Mouse (Mus musculus) lung, postnatal 36 days (tissue): Measurements from ENCODE around the gene Trio.

Source experiments
- DNase-seq: peaks from one replicate; pipeline ENCODE4 v3.0.0; 2022; ENCODE audit warnings: mixed read lengths

Trio gene

GRCm38 (mm10) chr15:27789325-27789724 is 236.3 kb downstream of the Trio start:
- DNase-seq = no peak

- peak; percentile 60 for DNase-seq
Observed at GRCm38 (mm10) chr15:27788122-27788759, 237.4 kb downstream of the Trio start.

- no peak for DNase-seq
Observed at GRCm38 (mm10) chr15:27787151-27787550, 238.5 kb downstream of the Trio start.

- DNase-seq = no peak
Observed at GRCm38 (mm10) chr15:27786418-27786817, 239.2 kb downstream of the Trio start.

GRCm38 (mm10) chr15:27785280-27786001 is 240.2 kb downstream of the Trio start:
- peak; percentile 80 for DNase-seq

- DNase-seq = peak; percentile 59
Observed at GRCm38 (mm10) chr15:27784126-27784563, 241.5 kb downstream of the Trio start.

DNA sequence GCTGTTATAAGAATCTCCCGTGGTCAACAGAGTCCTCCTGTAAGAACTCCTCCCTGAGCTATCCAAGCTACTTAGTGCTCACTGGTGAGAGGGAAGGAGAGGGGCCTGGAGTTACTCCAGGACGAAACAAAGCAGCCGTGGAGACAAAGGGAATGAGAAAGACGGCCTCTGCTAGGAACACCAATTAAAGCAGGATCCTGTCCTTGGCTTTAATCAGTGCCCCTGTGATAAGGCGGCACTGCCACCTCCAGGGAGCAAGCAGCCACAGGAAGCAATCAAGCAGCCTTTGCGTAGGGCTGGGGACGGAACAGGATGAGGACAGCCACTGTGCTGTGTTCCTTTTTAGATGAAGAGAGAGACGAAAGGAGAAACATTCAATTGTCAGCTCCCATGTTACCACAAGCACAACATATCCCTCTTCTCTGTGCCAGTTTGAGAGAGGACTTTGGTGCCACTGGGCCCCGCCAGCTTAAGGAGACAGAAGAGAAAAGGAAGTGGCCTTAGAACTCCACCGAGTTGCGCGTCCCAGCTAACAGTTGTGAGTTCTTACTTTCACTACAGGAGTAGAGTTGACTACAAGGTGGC is 242.0 kb downstream of the Trio start:
- DNase-seq = peak; percentile 68

DNA sequence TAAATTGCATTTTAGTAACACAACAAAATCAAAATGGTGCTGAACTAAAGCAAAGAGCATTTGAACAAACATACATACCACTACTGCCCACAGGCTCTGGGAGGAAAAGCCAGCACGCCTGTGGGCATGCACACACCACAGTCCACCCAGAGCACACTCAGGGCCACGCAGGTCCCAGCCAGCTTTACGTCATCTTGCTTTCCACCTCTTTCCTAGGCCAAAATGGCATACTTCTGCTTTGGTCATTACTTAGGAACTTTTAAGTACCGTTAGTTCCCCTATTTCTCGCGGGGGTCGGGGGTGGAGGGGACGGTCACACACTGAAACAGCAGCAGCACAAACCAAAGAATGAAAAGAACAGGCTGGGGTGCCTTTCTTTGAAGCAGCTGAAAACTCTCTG is 242.6 kb downstream of the Trio start:
- DNase-seq = peak; percentile 47

DNA sequence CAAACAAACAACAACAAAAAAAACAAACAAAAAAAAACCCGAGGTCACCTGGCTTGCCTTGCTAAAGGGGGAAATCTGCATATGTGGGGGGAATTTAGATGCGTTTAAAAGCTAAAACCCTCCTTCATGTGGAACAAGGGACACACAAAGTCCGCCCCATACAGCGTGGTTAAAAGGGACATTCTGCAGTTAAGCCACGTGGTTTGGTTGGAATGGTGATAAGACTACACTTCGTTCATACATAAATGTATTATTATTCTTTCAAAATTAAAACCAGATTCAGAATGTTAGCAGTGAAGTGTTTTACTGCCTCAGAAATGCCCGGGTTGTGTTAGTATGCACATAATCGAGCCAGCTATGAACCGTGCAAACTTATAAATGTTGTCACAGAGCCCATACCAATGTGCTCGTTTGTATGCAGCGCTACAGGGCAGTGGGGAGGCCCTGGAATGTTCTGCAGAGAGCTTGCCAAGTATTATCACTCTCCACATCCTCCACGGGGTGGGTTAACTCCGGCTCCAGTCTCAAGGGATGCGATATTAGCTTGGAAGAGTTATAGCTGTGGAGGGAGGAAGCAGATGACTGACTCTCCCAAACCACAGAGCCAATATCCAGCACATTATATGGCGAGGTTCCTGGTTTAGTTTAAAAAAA is 243.1 kb downstream of the Trio start:
- DNase-seq = peak; percentile 41

GRCm38 (mm10) chr15:27779827-27780226 is 245.8 kb downstream of the Trio start:
- DNase-seq = no peak

GRCm38 (mm10) chr15:27779398-27779797 is 246.2 kb downstream of the Trio start:
- DNase-seq = no peak

GRCm38 (mm10) chr15:27778256-27778655 is 247.4 kb downstream of the Trio start:
- no peak for DNase-seq

DNA sequence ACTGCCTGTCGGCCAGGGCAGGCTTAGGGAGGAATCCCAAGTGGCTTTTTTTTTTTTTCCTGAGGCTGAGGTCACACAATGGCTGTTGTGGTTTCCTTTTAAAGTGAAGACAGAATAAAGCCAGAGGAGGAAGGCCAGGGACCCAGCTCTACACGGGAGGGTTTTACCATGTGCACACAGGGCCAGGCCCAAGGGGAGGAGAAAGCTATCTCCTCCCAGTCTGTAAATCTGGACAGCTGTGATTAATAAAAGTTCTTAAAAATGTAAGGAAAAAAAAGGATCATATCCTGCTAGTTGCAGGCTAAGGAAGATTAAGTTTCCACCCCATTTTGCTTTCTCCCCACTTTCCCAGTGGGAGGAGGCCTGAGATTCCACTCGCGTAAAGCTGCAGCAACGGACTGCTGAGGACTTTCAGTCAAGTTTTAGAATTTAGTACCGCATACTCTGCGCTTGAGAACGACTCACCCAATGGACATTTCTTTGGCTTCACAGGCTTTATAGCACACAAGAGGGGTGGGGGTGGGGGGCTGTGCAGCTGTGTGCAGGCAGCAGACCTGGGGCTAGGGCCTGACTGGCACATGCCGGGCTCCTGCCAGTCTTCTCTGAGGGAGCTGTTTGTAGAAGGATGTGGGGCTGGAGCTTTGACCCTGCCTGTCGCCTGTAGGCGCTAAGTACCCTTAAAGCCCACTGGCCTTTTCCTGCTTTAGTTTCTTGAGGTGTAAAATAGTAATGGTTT is 248.0 kb downstream of the Trio start:
- no peak for DNase-seq

DNA sequence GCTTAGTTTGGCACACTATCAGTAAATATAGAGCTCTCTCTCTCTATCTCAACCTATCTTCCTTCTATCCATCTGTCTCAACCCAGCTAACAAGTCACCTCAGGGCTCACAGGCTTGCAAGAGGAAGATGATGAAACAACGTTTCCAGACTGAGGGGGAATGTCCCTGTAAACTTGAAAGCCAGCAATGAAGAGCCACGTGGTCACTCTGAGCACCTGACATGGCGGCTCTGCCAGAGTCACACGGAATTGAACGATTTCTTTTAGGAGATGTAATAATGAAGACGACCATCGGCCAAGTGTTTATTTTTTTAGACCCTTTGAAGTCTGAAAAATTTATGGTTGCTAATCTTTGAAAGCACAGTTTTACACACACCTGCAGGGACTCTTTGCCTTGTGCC is 251.2 kb downstream of the Trio start:
- no peak for DNase-seq

DNA sequence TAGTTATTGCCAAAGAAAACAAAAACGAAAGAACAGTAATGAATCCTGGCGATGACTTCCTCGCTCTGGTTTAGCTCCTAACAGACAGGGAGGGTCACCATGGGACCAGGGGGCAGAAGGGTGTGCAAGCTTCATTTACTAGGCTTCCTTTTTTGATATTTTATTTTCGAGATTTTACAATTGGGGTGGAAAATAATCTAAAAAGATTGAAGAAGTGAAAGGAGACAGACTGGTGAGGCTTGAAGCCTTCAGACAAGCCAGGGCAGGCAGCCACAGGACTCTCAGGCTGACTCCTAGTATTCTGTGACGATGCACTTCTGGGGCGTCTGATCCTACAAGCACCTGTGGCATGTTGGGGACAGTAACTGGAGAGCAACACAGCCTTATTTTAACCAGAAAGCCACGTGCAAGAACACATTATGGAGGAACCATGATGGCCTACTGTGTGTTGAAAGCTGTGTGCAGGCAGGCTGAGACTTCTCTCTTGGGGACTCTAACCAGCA is 253.5 kb downstream of the Trio start:
- peak; percentile 25 for DNase-seq

- peak; percentile 66 for DNase-seq
Observed at GRCm38 (mm10) chr15:27771581-27771980, 254.1 kb downstream of the Trio start.

DNA sequence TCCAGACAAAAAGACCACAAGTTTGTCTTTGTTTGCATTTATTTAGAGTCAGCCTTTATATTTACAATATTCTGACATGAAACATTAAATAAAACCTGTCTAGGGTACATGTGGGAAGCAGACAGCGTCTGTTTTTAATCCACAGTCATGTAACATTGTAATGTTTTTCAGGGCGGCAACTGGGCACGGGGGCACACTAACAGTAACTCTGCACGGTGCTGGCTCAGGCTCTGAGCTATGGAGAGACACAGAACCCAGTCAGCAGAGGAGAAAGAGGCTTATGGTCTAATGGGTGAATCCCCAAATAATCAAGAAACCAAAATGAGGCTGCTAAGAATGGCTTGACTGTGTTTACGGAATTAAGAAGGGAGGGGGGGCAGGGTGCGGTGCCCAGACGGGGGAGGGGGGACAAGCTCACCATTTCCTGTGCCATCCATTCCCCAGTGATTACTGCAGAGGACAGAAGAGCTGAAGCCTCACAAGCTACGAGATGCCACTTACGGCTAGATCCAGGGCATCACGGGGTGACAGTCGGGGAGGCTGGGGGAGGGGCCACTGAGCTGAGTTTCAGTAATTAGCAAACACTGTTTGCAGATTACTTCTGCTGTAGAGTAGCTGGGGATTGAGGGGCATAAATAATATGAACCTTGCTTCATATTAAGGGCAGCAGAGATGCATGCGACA is 255.0 kb downstream of the Trio start:
- DNase-seq = peak; percentile 30

DNA sequence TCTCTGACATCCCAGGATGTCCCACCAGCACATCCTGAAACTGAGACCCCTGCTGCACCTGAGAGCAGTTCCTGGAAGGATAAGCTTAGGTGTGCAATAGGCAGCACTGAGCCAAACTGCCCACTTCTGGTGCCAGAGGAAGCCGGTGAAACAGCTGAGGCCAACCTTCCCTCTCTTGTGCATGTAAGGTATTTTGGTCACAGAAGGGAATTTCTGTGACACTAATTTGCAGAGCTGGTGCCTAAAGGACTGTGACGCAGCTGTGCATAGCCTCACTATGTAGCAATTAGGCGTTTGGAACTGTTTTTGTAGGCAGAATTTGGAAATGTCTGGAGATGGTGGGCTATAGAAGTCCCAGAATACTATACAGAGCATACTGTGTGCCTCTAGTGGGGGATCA is 264.2 kb downstream of the Trio start:
- no peak for DNase-seq

- DNase-seq = no peak
Observed at GRCm38 (mm10) chr15:27760655-27761054, 265.0 kb downstream of the Trio start.

DNA sequence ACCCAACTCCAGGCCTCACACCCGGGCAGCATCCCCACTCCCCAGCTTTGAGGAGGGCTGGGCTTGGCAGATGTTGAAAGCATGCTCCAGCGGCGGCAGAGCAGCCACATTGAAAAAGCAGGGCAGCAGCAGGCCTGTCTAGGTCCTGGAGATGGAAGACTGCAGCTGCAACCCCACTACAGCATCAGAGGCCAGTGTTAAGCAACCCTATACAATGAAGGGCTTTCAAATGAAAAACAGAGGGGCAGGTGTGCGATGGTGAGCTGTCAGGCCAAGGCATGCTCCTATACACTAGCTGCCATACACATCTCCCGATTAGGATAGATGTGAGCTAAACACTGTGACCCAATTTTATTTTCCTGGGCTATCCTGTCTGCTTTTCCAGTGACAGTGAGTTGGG is 265.8 kb downstream of the Trio start:
- DNase-seq = no peak

GRCm38 (mm10) chr15:27758680-27759079 is 267.0 kb downstream of the Trio start:
- DNase-seq = no peak

DNA sequence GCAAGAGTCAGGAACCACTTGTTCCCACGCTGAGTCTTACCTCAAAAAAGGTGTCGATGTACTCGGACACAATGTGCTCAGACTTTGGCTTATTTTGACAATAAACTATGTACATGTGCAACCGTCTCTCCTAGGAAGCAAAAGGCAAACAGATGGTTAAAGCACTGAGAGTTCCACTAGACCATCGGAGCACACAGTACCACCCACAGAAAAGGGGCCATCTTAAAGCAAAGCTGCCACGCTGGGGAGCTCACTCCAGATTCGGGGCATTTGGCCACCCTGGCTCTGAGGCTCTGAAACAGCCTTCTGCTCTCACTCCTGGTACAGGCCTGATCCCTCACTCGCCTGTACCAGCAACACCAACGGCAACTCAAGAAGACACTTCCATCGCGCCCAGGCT is 269.2 kb downstream of the Trio start:
- DNase-seq = no peak
